Mouse (Mus musculus) embryo, embryonic 9.5 days (tissue): ENCODE results near the gene Intu.

ENCODE experiments used
- DNase-seq: peaks from one replicate; pipeline ENCODE4 v3.0.0-alpha.2; 2017; ENCODE audit errors: extremely low spot score

Intu gene

DNA sequence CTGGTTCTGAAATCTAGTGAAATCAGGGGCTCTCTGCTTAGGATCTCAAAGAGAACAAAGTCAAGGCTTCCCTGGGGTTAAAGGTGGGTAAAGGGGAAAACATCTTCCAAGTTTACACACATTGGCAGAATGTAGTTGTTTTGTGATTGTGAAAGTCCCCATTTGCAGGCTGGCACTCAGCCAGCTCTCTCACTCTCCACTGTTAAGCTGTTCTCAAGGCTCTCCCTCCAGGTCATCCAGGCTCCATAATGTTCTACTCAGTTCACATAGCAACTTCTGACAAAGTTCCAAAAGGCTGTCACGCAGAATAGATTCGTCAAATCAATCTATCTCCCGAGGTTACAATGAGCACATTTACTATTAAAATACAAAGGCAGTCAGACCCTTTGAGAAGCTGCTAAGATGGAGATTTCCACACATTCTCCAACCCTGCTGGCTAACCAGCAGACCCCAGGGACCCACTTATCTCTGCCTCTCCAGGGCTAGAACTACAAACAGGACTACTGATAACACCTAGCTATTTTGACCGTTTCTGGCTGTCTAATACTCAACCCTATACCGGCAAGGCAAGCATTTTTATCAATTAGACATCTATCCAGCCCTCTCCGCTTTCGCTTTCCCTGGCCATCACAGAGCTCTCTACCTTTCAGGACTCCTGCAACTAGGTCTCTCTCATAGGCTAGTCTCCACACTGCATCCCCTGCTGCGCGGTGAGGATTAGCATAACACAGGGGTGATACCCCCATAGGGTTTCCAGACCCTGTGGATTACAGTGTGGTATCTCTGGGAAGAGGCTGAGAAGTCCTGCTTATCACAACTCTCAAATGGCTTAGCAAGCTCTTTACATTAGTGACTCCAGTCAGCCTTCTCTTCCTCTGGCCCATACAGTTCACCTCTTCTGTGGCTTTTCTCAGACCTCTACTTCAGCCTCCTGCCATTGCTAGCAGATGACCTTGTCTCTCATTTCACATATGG is 2.8 kb upstream of the Intu start:
- no peak for DNase-seq

DNA sequence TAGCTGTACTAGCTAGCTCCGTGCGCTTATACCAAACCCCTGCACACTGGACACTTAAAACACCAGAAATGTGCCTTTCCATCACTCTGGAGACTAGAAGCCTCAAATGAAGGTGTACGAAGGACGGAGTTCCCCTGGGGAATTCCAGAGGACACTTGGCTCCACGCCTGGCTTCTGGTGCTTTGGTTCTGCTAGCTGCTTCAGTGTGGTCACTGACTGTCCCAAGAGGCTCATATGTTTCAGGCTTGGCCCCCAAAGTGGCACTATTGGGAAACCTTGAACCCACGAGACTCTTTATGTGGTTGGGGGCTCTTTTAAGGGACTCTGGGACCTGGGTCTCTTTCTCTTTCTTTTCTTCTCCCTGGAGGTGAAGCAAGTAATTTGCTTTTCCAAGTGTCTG is 2.1 kb upstream of the Intu start:
- DNase-seq, result no peak

DNA sequence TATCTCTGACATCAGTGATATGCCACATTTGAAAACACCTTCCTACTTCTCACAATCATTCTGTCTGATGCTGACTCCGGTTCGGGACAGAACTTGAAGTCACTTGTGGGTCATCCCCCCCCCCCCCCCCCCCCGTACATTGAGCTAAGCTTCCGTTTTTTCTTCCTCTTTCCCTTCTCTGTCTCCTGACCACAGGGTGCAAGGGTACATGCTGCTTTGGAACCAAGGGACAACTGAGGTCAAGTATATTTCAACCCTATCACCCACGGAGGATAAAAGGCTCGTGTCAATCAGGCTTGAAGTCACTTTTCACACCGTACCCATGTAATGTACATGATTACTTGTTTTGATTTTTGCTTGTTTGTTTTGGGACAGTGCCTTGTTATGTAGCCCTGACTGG is 241 bp upstream of the Intu start:
- DNase-seq, result no peak

DNA sequence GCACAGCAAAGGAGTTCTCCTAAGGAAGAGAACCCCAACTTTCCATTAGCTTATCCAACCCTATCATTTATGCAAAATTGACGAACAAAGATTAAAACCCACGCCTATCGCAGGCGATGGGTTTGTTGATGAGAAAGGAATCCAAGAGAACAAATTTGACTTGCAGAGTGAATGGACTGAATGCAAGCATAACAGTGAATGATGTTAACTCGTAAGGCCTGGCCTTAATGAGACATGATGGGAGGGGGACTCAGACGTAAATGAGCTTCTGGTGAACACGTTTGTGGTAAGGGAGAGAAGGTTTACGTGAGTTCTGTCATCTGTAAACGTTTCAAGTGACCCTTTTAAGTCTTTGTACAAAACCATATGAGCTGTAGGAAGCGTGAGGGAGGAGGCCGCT is 1.2 kb downstream of the Intu start:
- DNase-seq, result no peak

DNA sequence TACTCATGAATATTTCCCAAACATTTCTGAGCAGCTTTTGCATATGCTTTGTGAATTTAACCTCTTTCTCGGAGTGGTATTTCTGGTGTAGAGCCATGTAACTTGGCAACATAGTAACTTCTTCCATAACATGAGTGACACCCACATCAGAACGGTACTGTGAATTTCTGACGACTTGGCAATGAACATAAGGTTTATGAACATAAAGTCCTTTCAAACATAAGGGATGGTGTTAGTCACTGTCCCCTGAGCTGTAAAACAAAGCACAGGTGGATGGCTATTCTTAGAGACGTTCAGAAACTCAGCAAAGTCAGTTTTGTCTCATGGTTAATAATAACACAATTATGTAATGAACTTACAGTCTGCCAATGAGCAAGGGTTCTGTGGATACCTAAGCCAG is 3.1 kb downstream of the Intu start:
- DNase-seq, result no peak

DNA sequence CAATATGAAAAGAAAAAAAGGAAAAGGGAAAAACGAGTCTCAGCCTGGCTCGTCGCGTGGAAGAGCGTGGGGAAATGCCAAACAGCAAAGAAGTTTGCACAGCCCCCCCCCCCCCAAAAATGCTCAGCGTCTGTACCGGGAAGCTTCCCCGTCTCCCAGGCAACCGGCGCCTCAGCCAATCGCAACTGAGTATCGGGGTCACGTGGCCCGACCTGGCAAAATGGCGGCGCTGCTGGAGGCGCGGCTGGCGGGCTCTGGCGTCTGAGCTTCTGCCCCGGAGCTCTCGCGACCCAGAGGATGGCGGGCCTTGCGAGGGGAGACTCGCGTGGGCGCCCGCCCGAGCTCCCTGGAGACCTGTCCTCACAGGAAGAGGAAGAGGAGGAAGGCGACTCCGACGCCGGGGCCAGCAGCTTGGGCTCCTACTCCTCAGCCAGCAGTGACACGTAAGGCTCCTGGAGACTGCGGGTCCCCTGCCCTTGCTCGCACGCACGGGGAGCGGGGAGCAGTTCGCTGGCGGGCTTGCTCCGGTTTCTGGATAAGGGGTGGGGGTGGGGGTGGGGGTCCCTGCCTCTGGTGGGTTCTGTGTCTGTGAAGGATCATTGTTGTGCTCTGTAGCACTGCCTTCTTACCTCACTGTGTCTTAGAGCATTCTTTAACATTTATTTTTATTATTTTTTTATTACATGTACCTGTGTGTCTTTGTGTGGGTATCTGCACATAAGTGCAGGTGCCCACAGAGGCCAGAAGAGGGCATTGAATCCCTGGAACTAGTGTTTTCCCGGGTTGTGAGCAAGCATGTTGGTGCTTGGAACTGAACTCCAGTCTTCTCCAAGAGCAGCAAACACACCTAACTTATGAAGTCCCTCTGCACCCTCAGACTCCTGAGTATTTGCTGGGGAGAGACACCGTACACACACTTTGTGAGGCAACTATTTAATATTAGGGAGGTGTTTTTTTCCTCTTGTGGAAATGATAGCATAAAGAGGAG is 9.8 kb downstream of the Intu start:
- peak; percentile 91 for DNase-seq

DNA sequence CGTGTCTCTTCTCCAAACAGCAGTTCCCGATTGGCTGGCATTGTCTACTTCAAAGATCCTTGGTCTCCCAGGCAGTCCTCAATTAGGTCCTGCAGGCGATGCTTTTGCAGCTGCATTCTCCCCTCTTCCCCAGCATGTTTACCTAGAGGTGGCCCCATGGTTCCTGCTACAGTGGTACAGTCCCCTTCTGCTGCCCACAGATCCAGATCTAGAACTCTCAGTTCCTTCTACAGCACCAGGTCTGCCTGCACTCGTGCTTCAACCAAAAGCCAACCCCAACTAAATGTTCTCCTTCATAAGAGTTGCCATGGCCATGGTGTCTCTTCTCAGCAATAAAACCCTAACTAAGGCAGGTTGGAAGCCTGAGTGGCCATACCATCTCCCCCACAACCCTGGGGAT is 15.5 kb downstream of the Intu start:
- DNase-seq, result no peak

DNA sequence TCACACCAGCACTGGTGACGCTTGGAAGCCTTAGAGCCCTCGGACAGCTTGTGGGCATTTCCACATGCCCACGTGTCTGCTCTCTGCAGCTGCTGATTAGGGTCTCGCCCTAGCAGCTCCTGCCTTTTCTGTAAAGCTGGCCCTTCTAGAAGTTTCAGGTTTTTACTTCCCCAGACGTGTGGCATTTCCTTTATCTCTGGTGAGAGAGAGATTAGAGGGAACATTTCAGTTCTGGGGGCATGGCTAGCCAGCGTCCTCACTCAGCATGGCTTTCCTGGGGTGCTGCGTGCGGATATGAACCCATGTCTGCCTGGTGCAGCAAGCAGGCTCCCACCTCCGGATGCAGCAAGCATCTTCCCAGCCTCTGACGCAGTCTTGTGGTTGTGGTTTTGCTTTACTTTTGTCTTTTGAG is 121.9 kb downstream of the Intu start:
- DNase-seq, result no peak

DNA sequence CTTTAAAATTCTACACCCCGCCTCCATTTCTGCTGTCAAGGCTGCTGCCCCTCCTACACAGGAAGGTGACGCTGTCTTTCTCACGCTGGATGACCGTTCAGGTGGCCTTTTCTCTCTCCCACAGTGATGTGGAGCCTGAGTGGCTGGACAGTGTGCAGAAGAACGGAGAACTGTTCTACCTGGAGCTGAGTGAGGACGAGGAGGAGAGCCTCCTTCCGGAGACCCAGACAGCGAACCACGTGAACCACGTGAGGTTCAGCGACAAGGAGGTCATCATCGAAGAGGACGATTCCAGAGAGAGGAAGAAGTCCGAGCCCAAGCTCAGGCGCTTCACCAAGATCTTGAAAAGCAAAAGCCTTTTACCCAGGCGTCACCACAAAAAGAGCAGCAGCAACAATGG is 122.5 kb downstream of the Intu start:
- DNase-seq, result no peak

DNA sequence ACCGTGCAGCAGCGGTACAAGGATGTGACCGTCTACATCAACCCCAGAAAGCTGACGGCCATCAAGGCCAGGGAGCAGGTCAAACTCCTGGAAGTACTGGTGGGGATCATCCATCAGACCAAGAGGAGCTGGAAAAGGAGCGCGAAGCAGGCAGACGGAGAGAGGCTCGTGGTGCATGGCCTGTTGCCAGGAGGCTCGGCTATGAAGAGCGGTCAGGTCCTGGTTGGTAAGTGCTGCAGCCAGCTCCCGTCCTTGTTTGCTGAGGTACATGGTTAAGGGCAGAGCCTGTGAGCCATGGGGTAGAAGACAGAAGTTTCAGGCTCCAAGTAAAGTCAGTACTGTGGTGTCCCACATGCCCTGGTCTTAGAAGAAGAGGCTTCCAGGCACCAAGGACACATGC is 122.9 kb downstream of the Intu start:
- DNase-seq, result no peak

DNA sequence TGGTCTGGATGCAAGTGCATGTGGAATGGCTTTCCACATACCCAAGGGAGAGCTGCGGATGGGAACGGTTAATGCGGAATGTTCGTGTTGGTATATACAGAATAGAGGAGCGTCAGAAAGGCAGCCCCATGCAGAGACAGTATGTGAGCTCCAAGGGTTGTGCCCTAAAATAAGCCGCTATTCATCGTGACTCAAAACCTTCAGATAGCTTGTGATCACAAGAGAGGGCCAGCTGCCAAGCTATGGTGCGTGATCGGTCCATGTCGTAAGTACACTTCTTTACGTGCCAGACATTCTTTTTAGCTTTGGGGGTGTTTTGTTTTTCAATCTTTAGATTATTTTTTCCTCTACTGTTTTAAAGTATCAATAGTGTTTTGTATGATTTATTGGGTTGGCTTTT is 124.5 kb downstream of the Intu start:
- DNase-seq, result no peak

DNA sequence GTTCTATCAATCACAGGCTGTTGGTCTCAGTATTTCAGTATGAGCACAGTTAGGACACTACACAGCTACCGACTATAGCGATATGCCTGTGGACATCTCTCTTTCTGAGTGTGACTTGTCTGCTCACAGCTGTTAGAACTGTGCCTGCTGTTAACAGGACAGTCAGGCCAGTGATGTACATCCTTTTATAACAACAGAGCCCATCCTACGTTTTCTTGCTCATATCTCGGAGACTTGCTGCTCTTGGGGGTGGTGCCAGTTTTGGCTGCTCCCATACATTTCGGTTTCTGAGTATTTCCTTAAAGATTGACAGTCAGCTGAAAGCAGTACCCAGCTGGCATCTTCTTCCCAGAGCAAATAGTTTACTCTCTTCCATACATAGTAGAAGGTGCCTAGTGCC is 125.3 kb downstream of the Intu start:
- no peak for DNase-seq

DNA sequence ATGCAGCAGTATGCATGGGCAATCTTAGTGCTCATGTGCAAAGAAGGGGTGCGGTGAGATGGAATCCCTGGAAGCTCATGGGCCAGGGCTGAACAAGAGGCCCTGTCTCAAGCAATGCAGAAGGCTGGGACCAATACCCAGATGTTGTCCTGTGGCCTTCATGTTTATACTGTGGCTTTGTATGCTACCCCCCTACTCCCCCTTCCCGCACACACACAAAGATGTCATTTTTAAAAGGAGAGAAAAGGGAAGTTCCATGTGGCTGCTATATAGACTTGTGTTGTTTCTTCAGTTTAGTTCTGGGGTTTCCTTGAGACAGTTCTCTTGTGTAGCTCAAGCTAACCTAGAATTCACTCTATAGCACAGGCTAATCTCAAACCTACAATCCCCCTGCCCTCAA is 129.1 kb downstream of the Intu start:
- no peak for DNase-seq

DNA sequence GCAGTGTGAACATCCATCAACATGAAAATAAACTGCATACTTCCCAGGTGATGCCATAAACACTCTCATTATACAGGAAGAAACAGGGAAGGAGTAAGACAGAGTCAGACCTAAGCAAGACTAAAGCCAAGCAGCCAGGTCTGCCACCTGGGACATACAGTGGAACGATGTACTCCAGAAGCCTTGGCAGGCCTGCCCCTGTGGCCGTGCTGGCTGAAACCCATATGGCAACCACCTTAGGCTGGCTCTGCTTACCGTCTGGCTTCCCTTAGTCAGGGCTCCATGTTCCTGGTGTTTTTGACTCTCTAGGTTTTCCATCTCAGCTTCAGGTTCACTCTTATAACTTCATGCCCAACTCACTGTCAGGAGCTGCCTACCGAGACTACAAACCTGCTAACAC is 135.0 kb downstream of the Intu start:
- DNase-seq, result no peak

DNA sequence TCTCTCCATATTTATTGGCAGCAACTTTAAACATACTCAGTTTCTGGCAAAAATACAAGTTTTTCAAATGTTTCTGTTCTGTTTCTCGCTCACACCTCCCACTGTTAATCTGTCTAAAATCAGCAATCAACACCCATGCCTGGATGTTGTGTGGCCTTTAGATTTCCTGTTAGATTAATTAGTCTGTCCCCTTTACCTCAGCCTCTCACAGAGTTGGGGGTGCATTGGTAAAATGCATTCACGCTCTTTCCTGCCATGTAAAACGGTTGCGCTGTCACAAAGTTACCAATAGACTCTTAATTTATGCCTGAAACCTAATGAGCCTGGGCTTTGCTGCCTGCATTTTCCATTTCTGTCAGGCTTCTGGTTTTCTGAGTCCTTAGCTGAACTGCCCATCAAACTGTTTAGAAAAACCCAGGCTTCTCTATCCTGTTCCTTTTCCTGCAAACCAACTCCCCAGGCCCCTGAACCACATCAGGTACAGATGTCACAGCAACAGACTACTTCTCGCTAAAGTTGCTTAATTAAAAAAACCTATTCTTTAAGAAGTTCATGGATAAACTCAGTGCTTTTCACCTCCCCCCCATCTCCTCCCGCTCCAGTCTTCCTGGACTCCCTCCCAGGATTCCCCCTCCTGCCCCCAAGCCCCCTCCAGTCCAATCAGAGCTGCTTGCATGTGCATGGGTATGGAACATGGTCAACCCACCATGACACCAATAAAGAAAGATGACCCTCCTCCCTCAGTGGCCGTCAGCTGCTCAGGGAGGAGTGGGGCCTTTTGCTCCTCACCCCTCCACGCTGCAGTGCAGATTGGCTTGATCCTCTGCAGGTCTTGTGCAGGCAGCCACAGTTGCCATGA is 136.0 kb downstream of the Intu start:
- DNase-seq, result no peak

DNA sequence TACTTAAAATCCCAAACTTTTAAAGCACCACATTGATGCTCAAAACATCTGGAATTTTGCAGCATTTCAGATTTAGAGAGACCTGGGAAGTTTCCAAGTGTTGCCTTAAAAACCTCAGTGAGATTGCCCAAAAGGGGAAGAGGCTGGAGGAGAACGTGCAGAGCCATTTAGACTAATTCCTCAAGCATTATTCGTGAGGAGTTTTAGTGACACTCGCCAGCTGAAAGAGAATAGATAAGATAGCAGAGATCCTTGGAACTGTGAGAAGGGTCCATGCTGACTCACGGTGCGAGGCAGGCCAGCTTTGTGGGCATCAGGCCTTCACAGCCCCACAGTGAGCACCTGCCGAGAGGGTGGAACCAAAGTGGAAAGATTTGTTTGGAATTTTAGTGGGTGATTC is 137.8 kb downstream of the Intu start:
- DNase-seq, result no peak

DNA sequence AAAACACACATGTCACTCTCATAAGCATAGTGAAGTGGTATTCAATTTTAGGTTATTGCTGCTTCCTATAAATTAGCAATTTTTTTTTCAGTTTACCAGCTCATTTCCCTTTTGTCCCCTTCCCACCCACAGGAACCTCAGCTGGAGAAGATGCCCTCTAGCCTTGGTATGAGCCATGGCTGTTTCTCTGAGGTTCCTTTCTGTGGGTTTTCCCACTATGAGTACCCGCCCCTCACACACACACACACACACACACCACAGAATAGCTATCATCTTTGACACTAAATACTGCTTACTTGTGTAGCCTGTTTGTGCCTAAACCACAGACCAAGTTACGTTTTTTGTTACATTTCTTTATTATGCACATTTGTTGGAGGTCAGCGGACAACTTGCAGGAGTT is 138.3 kb downstream of the Intu start:
- no peak for DNase-seq

DNA sequence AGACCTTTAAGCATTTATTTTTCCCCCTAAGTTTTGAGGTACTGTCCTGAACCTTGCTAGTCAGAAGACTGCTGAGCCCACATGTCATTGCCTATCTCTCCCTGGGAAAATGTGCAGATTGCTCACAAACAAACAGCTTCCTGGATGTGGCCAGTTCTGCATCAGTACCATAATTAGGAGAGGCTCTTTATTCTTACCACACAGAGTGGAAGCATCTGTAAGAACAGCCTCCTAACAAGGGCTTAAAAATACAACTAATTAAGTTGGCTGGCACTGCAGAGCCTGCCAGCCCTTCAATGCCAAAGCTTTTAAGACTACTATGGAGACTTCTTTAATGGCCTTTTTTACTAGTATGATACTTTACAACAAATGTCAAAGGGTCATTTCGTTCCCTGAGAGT is 142.4 kb downstream of the Intu start:
- DNase-seq, result no peak

DNA sequence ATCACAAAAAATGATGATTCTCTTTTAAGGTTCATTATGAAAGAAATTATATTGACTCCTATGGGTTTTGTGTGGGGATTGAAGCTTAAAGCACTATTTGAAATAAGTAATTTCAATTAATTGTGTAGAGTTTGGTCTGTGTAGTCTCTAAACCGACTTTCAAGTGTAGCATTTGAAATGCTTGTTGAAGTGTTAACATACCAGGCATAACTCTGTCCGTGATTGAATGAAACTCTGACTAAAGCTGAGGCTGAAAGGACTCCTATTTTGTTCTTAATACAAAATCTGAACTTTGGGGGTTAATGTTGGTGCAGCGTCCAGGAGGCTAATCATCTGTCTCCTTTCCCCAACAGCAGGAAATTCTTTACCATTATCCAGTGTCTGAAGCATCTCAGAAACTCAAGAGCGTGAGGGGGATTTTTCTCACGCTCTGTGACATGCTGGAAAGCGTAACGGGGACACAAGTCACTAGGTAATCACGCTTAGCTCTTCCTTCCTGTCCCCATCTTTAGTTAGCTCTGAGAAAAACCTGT is 143.9 kb downstream of the Intu start:
- DNase-seq, result no peak

DNA sequence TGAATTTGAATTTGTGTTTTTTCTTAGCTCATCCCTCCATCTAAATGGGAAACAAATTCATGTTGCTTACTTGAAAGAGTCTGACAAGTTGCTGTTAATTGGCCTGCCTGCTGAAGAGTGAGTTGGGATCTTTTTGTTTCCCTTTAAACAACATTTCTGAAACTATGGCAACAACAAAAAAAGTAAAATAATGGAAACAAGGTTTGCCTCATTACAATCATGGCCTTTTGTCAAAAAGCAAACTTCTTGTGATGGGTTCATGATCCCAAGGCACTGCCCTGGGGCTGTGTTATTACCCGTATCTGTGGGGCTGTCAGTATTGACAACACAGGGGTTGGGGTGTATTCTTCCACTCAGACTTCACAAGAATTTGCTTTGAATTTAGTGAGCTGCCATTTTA is 147.8 kb downstream of the Intu start:
- DNase-seq, result no peak

DNA sequence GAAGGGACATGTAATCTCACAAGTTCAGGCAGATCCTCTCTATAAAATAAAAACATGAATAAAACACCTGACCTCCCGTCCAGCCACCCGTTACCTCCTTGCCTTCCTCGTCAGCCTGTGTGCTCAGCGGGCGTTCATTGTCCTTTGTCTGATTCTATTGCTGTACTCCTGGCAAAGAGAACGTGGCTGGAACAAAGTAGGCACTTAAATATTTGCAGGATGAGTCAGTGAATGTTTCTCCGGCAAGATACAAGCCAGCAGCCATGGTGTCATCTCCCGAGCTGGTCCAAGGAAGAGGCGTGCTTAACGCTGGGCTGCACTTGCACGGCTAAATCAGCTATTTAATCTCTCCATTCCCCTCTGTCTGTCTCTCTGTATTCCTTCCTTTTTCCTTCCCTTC is 151.3 kb downstream of the Intu start:
- DNase-seq, result no peak
